Mouse (Mus musculus) heart, adult 18-20 months (tissue): ENCODE measurements around the gene Snapc5. TPM values are rescaled to one million over a fixed set of nuclear protein-coding genes. Genes with fewer than 3 reads are reported as not detected.
A peak's percentile ranks its signal among the peaks of the same experiment; 100 is the strongest.
"Not testable (repeated sequence)": the region's sequence is repeated elsewhere in the genome, so short reads cannot be mapped to it uniquely, and the experiment has no call there.

Source experiments
- DNase-seq, 2 experiments: peaks; one replicate each; pipeline ENCODE4 v3.0.0; 2021 to 2022; ENCODE audit warnings: mixed read lengths in 1 of 2
- long read RNA-seq, 2 experiments: library from polyadenylated mRNA; stranded (forward); transcript quantifications; one replicate each; pipeline ENCODE4 v2.0.0; 2021
- total RNA-seq, 2 experiments: library from RNA; stranded (reverse); gene quantifications; 2 replicates each; pipeline ENCODE4 v1.2.3; 2021

Gene Snapc5
- total RNA-seq = 10 to 100 TPM; 20.2 to 23.9 TPM
- long read RNA-seq, experiment 1, transcript Snapc5-201 (3 exons, 1,228 nt) = major isoform, 23 of 30 reads
- long read RNA-seq, experiment 1, partial matches to known transcripts = 0 of 30 reads
- long read RNA-seq, experiment 1, other reads (novel, unspliced or antisense) = 7 of 30 reads
- long read RNA-seq, experiment 2, transcript Snapc5-201 (3 exons, 1,228 nt) = major isoform, 25 of 32 reads
- long read RNA-seq, experiment 2, partial matches to known transcripts = 0 of 32 reads
- long read RNA-seq, experiment 2, other reads (novel, unspliced or antisense) = 7 of 32 reads

- DNase-seq = peak; percentile 90 to 93
These were observed at the start of gene Snapc5 for GRCm38 (mm10) chr9:64178974-64179646. Gene Snapc5 (plus strand): TSS chr9:64179274.

- DNase-seq = no peak
These were observed 47.5 kb upstream of the Snapc5 start for GRCm38 (mm10) chr9:64131623-64132022.

GRCm38 (mm10) chr9:64138896-64139295 lies 40.2 kb upstream of the Snapc5 start:
- peak; percentile 47 to 78 for DNase-seq

GRCm38 (mm10) chr9:64139879-64140278 lies 39.2 kb upstream of the Snapc5 start:
- DNase-seq = no peak

- DNase-seq = no peak
These were observed 22.4 kb upstream of the Snapc5 start for GRCm38 (mm10) chr9:64156641-64157040.

- no peak for DNase-seq
These were observed 18.6 kb upstream of the Snapc5 start for GRCm38 (mm10) chr9:64160471-64160870.

GRCm38 (mm10) chr9:64169967-64170366 lies 9.1 kb upstream of the Snapc5 start:
- not testable (repeated sequence) for DNase-seq

GRCm38 (mm10) chr9:64172145-64172815 lies 6.8 kb upstream of the Snapc5 start:
- DNase-seq = no peak

- DNase-seq = peak; percentile 78 to 92
These were observed 6.0 kb upstream of the Snapc5 start, which contains the start of the genes Zwilch and Rpl4 for GRCm38 (mm10) chr9:64172816-64173665. Gene Zwilch (minus strand): TSS chr9:64173104. Gene Rpl4 (plus strand): TSS chr9:64173375.

- no peak for DNase-seq
These were observed 5.3 kb upstream of the Snapc5 start for GRCm38 (mm10) chr9:64173666-64174220.

GRCm38 (mm10) chr9:64174341-64174740 lies 4.7 kb upstream of the Snapc5 start:
- no peak for DNase-seq

- no peak for DNase-seq
These were observed 4.3 kb upstream of the Snapc5 start for GRCm38 (mm10) chr9:64174766-64175165.

- DNase-seq = no peak
These were observed 3.7 kb upstream of the Snapc5 start for GRCm38 (mm10) chr9:64175378-64175777.

- no peak for DNase-seq
These were observed 482 bp upstream of the Snapc5 start for GRCm38 (mm10) chr9:64178610-64178973.

- not testable (repeated sequence) for DNase-seq
These were observed 4.2 kb downstream of the Snapc5 start for GRCm38 (mm10) chr9:64183295-64183694.

GRCm38 (mm10) chr9:64184166-64184840 lies 5.2 kb downstream of the Snapc5 start:
- DNase-seq = no peak

GRCm38 (mm10) chr9:64193879-64194278 lies 14.8 kb downstream of the Snapc5 start:
- no peak for DNase-seq

- DNase-seq = peak in 1 of 2 experiments; percentile 13
These were observed 16.5 kb downstream of the Snapc5 start for GRCm38 (mm10) chr9:64195554-64195953.

GRCm38 (mm10) chr9:64197524-64197923 lies 18.4 kb downstream of the Snapc5 start:
- DNase-seq = no peak

- no peak for DNase-seq
These were observed 19.1 kb downstream of the Snapc5 start for GRCm38 (mm10) chr9:64198068-64198762.
